Mouse (Mus musculus): ENCODE measurements around the gene Abat. TPM values are rescaled to one million over a fixed set of nuclear protein-coding genes. Genes with fewer than 3 reads are reported as not detected.

The Abat gene
- polyA plus RNA-seq, 1 experiment from 2014 or later: 16.8 TPM

DNA sequence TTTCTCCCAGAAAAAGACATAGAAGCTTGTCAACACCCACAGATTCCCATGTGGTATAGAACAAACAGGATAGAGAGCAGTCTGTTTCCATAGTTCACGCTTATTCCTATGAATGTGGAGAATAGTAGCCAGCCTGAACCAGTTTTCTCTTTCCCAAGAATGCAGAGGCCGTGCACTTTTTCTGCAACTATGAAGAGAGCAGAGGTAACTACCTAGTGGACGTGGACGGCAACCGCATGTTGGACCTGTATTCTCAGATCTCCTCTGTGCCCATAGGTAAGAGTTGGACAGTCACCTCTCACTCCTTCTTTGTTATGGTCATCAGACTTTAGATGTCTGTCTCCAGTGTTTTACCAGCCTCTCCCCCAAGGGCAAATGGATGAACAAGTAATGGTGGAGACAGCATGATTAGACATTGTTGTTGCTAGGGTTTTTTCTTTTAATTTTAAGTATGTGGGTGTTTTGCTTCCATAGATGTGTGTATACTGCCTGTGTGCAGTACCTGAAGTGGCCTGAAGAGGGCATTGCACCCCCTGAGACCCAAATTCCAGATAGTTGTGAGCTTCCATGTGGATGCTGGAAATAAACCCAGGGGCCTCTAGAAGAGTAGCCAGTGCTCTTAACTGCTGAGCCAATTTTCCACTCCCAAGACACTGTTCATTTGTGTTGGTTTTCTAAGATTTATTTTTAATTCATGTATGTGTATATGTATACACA is 69.5 kb downstream of the Abat start:
- 95% methylated on average over 5 of the region's 5 CpGs for WGBS

DNA sequence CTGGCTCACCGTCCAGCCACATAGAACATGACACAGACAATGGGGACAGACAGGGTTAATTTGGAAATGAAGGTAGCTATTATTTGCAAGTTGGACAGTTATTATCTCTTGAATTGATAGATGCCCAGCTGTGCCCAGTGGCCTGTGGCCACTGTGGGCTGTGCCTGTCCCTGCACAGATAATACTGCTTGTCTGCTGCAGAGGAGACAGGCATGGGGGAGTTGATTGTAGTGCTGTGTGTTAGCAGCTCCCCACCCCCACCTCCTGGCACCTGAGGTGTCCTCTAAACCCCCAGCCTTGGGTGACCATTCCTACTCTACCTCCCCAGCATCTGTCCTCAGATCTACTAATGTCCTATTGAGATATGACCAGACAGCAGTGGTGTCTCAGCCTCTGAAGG is 71.0 kb downstream of the Abat start:
- no peak overlapping the region for H3K9ac ChIP-seq
- WGBS: 86% methylated on average over 1 of the region's 1 CpGs
- TF ChIP-seq CTCF (IDR thresholded peaks at IDR 0.05; ENCODE audit: low read depth): no peak
- H3K27me3 ChIP-seq (ENCODE audit: insufficient read depth, low read length): no peaks in the 10 kb centered on the region
- ATAC-seq (ENCODE audit: insufficient read depth) (no peak), DNase-seq (no peak)
- no peaks in the 10 kb centered on the region for H3K4me1 ChIP-seq (ENCODE audit: insufficient read depth)
- no peaks in the 10 kb centered on the region for H3K9me3 ChIP-seq (ENCODE audit: low read depth, low read length)
- no peak overlapping the region for H3K4me3 ChIP-seq (ENCODE audit: low read depth, low read length)
- peaks cover 2% of the 10 kb centered on the region; the same call in 1 of the 2 replicates for H3K36me3 ChIP-seq (ENCODE audit: insufficient read depth)
- no peak overlapping the region for H3K4me2 ChIP-seq
- no peak overlapping the region for H3K27ac ChIP-seq (ENCODE audit: low read depth)

More for the DNA sequence above, 69.5 kb downstream of the Abat start:
- H3K4me3 ChIP-seq (ENCODE audit: low read depth, low read length): no peak overlapping the region
- H3K27ac ChIP-seq (ENCODE audit: low read depth): no peak overlapping the region
- no peaks in the 10 kb centered on the region for H3K9me3 ChIP-seq (ENCODE audit: low read depth, low read length)
- ATAC-seq (ENCODE audit: insufficient read depth) (no peak), DNase-seq (no peak)
- H3K27me3 ChIP-seq (ENCODE audit: insufficient read depth, low read length): no peaks in the 10 kb centered on the region
- no peaks in the 10 kb centered on the region for H3K4me1 ChIP-seq (ENCODE audit: insufficient read depth)
- 0 out of 2 replicates have a peak, but pooled peaks have one; percentile 17 for TF ChIP-seq CTCF (IDR thresholded peaks at IDR 0.05; ENCODE audit: low read depth)
- no peak overlapping the region for H3K9ac ChIP-seq
- no peak overlapping the region for H3K4me2 ChIP-seq
- no peaks in the 10 kb centered on the region; the same call in 1 of the 2 replicates for H3K36me3 ChIP-seq (ENCODE audit: insufficient read depth)

DNA sequence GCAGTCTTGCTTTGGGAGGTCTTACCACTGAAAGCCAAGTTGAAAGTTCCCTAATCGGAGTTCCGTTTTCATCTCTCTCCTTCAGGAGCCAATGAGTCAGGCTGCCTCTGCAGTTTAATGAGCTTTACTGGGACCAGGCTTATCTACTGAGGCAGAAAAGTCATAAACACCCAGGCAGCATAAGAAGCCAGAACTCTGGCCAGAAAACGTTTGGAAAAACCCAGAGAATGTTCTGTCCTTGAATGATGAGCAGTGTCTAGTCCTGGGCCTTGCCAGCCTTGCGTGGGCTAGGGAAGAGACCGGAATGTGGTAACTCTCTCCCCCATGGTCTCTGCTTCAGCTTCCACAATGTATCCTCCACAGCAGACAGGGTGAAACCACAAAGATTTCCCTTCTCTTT is 71.8 kb downstream of the Abat start:
- H3K4me3 ChIP-seq (ENCODE audit: low read depth, low read length): no peak overlapping the region
- no peak overlapping the region for H3K27ac ChIP-seq (ENCODE audit: low read depth)
- H3K9me3 ChIP-seq (ENCODE audit: low read depth, low read length): no peaks in the 10 kb centered on the region
- no peaks in the 10 kb centered on the region for H3K27me3 ChIP-seq (ENCODE audit: insufficient read depth, low read length)
- no peak overlapping the region for H3K9ac ChIP-seq
- no peak for TF ChIP-seq CTCF (IDR thresholded peaks at IDR 0.05; ENCODE audit: low read depth)
- ATAC-seq (ENCODE audit: insufficient read depth) (no peak), DNase-seq (no peak)
- WGBS: 79% methylated on average over 5 of the region's 5 CpGs
- H3K36me3 ChIP-seq (ENCODE audit: insufficient read depth): peaks cover 5% of the 10 kb centered on the region; the same call in 1 of the 2 replicates
- no peak overlapping the region for H3K4me2 ChIP-seq
- H3K4me1 ChIP-seq (ENCODE audit: insufficient read depth): no peaks in the 10 kb centered on the region

DNA sequence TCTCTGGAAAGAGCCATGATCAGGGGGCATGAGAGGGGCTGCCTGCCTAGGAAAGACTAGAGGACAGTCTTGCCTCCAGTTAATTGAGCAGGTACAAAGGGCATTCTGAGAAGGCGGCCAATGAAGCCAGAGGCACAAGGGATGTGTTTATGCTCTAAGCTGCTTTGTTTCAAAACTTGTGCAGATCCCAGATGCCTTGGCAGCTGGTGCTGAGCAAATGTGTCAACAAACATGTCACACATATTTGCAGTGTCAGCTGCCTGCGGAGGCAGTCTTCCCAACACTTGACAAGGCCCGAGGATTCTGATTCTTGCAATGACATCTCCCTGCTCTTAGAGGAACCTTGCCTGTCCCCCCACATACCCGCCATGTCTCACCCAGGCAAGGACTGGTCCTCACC is 82.2 kb downstream of the Abat start:
- ATAC-seq (ENCODE audit: insufficient read depth): no peak
- no peak overlapping the region for H3K27ac ChIP-seq (ENCODE audit: low read depth)

DNA sequence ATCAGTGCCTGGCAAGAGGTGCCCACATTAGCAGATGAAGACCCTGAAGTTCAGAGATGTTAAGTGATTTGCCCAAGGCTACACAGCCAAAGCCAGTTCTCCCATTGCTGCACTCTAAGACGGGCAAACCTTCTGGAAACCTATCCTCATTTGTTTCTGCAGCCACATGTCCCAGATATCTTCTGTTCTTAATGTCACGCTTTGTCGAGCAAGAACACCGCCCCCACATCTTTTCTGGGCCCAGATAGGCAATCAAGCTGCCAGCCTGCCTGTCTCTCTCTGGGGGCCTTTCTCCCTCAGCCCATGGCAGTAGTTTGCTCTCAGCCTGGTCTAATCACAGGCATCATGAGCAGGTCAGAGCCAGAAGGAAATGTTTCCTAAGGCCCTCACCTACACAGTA is 83.1 kb downstream of the Abat start:
- Histone ChIP-seq H3K27ac (ENCODE audit: low read depth) (no peak overlapping the region), H3K36me3 (ENCODE audit: insufficient read depth) (peaks cover under 1% of the 10 kb centered on the region; the same call in 1 of the 2 replicates), H3K27me3 (ENCODE audit: insufficient read depth, low read length) (no peaks in the 10 kb centered on the region), H3K4me2 (no peak overlapping the region), H3K9me3 (ENCODE audit: low read depth, low read length) (no peaks in the 10 kb centered on the region), H3K4me3 (ENCODE audit: low read depth, low read length) (no peak overlapping the region), H3K9ac (no peak overlapping the region), H3K4me1 (ENCODE audit: insufficient read depth) (no peaks in the 10 kb centered on the region)
- ATAC-seq (ENCODE audit: insufficient read depth) (no peak), DNase-seq (no peak)
- WGBS: 72% methylated on average over 4 of the region's 4 CpGs
- no peak for TF ChIP-seq CTCF (IDR thresholded peaks at IDR 0.05; ENCODE audit: low read depth)

More for the DNA sequence above, 82.2 kb downstream of the Abat start:
- 47% methylated on average over 4 of the region's 4 CpGs for WGBS
- TF ChIP-seq CTCF (IDR thresholded peaks at IDR 0.05; ENCODE audit: low read depth): no peak
- no peaks in the 10 kb centered on the region for H3K4me1 ChIP-seq (ENCODE audit: insufficient read depth)
- no peaks in the 10 kb centered on the region for H3K9me3 ChIP-seq (ENCODE audit: low read depth, low read length)
- H3K27me3 ChIP-seq (ENCODE audit: insufficient read depth, low read length): no peaks in the 10 kb centered on the region
- H3K4me2 ChIP-seq: no peak overlapping the region
- H3K9ac ChIP-seq: no peak overlapping the region
- peak; percentile 26 for DNase-seq
- H3K36me3 ChIP-seq (ENCODE audit: insufficient read depth): no peaks in the 10 kb centered on the region
- no peak overlapping the region for H3K4me3 ChIP-seq (ENCODE audit: low read depth, low read length)

DNA sequence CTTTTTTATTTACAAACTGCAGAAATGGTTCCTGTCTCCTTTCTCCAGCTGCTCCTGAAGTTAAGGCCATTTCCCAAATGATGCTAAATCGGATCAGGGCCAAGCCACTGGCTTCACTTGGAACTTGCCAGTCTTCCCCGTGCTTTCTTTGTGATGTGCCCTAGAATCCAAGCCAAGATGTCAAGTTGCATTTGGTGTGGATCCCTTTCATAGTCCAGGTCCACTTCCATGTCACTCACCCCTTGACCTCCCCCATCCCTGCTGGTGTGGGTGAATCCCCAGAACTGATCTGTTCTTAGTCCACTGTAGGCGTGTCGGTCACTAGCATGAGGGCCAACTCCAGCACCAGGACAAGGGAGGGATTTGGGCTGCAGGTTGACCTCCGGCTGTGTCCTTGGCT is 84.3 kb downstream of the Abat start:
- Histone ChIP-seq H3K4me3 (ENCODE audit: low read depth, low read length) (no peak overlapping the region), H3K27ac (ENCODE audit: low read depth) (no peak overlapping the region), H3K4me2 (no peak overlapping the region), H3K27me3 (ENCODE audit: insufficient read depth, low read length) (no peaks in the 10 kb centered on the region), H3K9me3 (ENCODE audit: low read depth, low read length) (no peaks in the 10 kb centered on the region), H3K36me3 (ENCODE audit: insufficient read depth) (peaks cover 5% of the 10 kb centered on the region; the same call in 1 of the 2 replicates), H3K4me1 (ENCODE audit: insufficient read depth) (no peaks in the 10 kb centered on the region), H3K9ac (no peak overlapping the region)
- 85% methylated on average over 5 of the region's 5 CpGs for whole genome bisulfite sequencing
- no peak for ATAC-seq (ENCODE audit: insufficient read depth)
- no peak for DNase-seq
- TF ChIP-seq CTCF (IDR thresholded peaks at IDR 0.05; ENCODE audit: low read depth): no peak

DNA sequence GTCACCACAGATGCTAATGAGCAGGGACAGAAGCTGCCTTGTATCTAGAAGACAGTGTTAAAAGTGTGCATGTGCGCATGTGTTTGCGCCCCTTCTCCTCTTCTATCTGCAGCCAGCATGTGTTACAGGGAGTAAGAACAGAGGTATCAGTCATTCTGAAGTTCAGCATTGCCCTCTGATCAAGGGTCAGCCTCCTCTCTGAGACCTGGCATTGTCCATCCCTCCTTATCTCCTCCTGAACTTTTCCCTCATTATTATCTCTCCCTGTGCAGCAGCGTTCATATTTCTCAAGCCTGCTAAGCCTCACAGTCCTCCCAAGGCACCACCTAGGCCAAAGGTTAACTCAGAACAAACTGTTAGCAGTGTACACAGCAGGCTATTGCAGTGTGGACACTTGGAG is 90.6 kb downstream of the Abat start:
- H3K4me3 ChIP-seq (ENCODE audit: low read depth, low read length): no peak overlapping the region
- H3K27ac ChIP-seq (ENCODE audit: low read depth): no peak overlapping the region
- WGBS: 61% methylated on average over 3 of the region's 3 CpGs
- no peak overlapping the region for H3K4me2 ChIP-seq
- H3K36me3 ChIP-seq (ENCODE audit: insufficient read depth): peaks cover 5% of the 10 kb centered on the region; the same call in 1 of the 2 replicates
- TF ChIP-seq CTCF (IDR thresholded peaks at IDR 0.05; ENCODE audit: low read depth): no peak
- no peaks in the 10 kb centered on the region for H3K27me3 ChIP-seq (ENCODE audit: insufficient read depth, low read length)
- H3K4me1 ChIP-seq (ENCODE audit: insufficient read depth): no peaks in the 10 kb centered on the region
- no peak overlapping the region for H3K9ac ChIP-seq
- no peaks in the 10 kb centered on the region for H3K9me3 ChIP-seq (ENCODE audit: low read depth, low read length)
- ATAC-seq (ENCODE audit: insufficient read depth) (no peak), DNase-seq (no peak)
